Mouse (Mus musculus) adrenal gland, postnatal 36 days (tissue): ENCODE measurements around the gene Adprhl2. TPM values are rescaled to one million over a fixed set of nuclear protein-coding genes. Genes with fewer than 3 reads are reported as not detected.

Source experiments
- DNase-seq, 2 experiments: peaks; one replicate each; pipeline ENCODE4 v3.0.0; 2021; ENCODE audit warnings: mixed read lengths in 1 of 2
- total RNA-seq, 2 experiments: library from RNA; stranded (reverse); gene quantifications; 2 replicates each; pipeline ENCODE4 v1.2.3; 2021

Gene Adprhl2
- total RNA-seq, 2 experiments from 2014 or later = 31.2 to 34.2 TPM

- DNase-seq = no peak
Observed at GRCm38 (mm10) chr4:126269292-126269691, 52.2 kb downstream of the Adprhl2 start.

Other genes with a start within 250 kb of the Adprhl2 start
- 10 to 100 TPM; 21.8 to 40.1 TPM for gene Lsm10, start 225.1 kb downstream of the Adprhl2 start, total RNA-seq
- gene Stk40, start 217.7 kb downstream of the Adprhl2 start, total RNA-seq = 10 to 100 TPM; 52.4 to 63.1 TPM
- gene Eva1b, start 174.0 kb downstream of the Adprhl2 start, total RNA-seq = 10 to 100 TPM; 24.1 to 29.0 TPM
- gene Sh3d21, start 158.2 kb downstream of the Adprhl2 start, total RNA-seq = 1 to 10 TPM; 2.9 to 3.8 TPM
- 100 to 1,000 TPM; 186 to 192 TPM for gene Thrap3, start 118.9 kb downstream of the Adprhl2 start, total RNA-seq
- 10 to 100 TPM; 47.7 to 84.9 TPM for gene Map7d1, start 65.4 kb downstream of the Adprhl2 start, total RNA-seq
- 10 to 100 TPM; 88.7 to 96.5 TPM for gene Trappc3, start 59.4 kb downstream of the Adprhl2 start, total RNA-seq
- gene Col8a2, start 34.9 kb downstream of the Adprhl2 start, total RNA-seq = 1 to 10 TPM; 3.0 to 3.2 TPM
- 1 to 10 TPM; 1.4 TPM for gene Tekt2, start 4.0 kb upstream of the Adprhl2 start, total RNA-seq
- gene Ago3, start 107.9 kb upstream of the Adprhl2 start, total RNA-seq = 10 to 100 TPM; 18.4 to 30.4 TPM
- gene Ago1, start 146.9 kb upstream of the Adprhl2 start, total RNA-seq = 10 to 100 TPM; 29.9 to 38.7 TPM
- gene Ago4, start 211.8 kb upstream of the Adprhl2 start, total RNA-seq = 1 to 10 TPM; 5.2 to 5.8 TPM
- gene Clspn, start 235.2 kb upstream of the Adprhl2 start, total RNA-seq = 1 to 10 TPM; 2.9 to 3.5 TPM